Mouse (Mus musculus): ENCODE measurements around the gene Mgat2. TPM values are rescaled to one million over a fixed set of nuclear protein-coding genes. Genes with fewer than 3 reads are reported as not detected.
A peak's percentile ranks its signal among the peaks of the same experiment; 100 is the strongest.
"Not testable (repeated sequence)": the region's sequence is repeated elsewhere in the genome, so short reads cannot be mapped to it uniquely, and the experiment has no call there.

Gene Mgat2
- polyA plus RNA-seq (2015; fragmentation: Nextera tagmentation; extraction: Ambion mirVana): 38.5 and 39.4 TPM in 2 replicates

DNA sequence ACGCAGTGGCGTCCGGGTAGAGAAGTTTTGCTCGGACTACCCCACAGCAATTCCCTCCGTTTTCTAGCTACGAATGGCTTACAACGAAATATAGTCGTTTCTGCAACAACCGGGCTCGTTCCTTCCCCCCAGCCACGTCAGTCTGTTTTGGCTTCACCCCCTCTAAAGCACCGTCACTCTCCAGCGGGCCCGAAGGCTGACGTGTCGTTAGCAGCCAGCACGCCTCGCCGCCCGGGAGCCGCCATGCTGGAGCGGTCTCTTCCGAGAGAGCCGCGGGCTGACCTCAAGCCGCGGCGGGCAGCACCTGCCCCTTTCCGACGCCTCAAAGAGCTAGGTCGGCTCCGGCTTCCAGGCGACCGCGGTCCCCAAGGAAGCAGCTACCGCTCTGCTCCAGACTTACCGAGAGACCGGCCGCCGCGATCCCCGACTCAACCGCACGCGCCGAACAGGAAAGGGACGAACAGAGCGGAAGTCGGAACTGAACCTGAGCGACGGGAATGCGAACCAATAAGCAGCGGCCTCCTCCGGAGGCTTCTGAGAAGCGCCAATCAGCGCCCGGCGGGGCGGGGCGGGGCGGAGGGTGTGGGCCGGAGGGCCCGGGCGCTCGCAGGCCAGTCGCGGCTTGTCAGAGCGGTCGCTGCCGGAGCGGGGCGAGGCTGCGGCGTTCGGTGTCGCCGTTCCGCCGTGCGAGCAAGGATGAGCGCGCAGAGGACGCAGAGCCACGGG, at the start of gene Mgat2, which contains the start of gene Rpl36al:
Mgat2 (plus strand) TSS at position 575 of the 726 bp plus-strand sequence.
Rpl36al (minus strand) TSS at position 501 of the 726 bp plus-strand sequence.
- Histone ChIP-seq H3K4me1 (peaks cover 28% of the 10 kb centered on the region), H3K4me3 (peak within 1 kb of the TSS; percentile 87), H3K27me3 (replicated peaks) (no peaks in the 10 kb centered on the region), H3K9ac (peak within 1 kb of the TSS; percentile 80), H3K27ac (peak within 1 kb of the TSS; percentile 95), H3K36me3 (replicated peaks) (no peaks in the 10 kb centered on the region), H3K9me3 (no peaks in the 10 kb centered on the region), H3K4me2 (peak within 1 kb of the TSS; percentile 86)
- ATAC-seq (replicated peaks): peak; percentile 99
- WGBS: under 1% methylated on average over 84 of the region's 84 CpGs

DNA sequence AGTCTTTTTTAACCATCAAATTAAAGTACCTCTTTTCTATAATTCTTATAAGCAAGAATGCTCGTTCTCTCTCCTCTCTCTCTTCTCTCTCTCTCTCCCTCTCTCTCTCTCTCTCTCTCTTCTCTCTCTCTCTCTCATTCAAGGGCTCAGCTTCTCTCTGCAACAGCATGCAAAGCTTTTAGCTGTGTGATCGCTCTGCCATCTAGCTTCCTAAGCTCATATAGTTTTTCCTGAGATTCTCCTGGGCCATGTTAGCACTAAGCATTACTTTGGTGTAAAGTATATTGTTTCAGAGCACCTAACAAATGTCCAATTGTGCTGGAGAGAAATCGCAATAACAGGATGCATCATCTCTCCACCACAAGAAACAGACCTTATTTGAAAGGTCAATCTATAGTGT, 44.8 kb upstream of the Mgat2 start:
- Histone ChIP-seq H3K36me3 (replicated peaks) (no peaks in the 10 kb centered on the region), H3K27ac (no peak overlapping the region), H3K9me3 (no peaks in the 10 kb centered on the region), H3K27me3 (replicated peaks) (no peaks in the 10 kb centered on the region), H3K9ac (no peak overlapping the region), H3K4me2 (no peak overlapping the region), H3K4me3 (no peak overlapping the region), H3K4me1 (no peaks in the 10 kb centered on the region)
- 85% methylated on average over 3 of the region's 3 CpGs for WGBS
- no peak for ATAC-seq (replicated peaks)

DNA sequence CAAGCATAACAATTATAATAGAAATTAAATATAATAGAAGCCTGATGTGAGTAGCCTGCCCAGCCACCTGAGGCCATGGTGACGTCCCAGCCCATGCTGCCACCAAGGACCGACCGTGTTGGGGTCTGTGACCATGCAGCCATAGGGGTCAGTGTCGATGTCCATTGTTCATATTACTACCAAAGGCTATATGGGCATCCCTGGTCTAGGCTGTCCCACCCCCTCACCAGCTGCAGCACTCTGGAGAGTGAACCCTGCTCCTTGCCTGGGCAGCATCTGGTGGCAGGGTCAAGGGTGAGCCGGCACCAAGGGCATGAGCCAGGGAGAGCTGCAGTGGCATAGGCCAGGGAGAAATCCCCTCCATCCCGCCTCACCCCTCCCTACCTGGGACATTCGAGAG, 44.1 kb upstream of the Mgat2 start:
- no peak for ATAC-seq (replicated peaks)
- Histone ChIP-seq H3K27me3 (replicated peaks) (no peaks in the 10 kb centered on the region), H3K4me1 (no peaks in the 10 kb centered on the region), H3K36me3 (replicated peaks) (no peaks in the 10 kb centered on the region), H3K4me3 (no peak overlapping the region), H3K9me3 (no peaks in the 10 kb centered on the region), H3K27ac (no peak overlapping the region), H3K9ac (no peak overlapping the region), H3K4me2 (no peak overlapping the region)
- 90% methylated on average over 7 of the region's 7 CpGs for WGBS

DNA sequence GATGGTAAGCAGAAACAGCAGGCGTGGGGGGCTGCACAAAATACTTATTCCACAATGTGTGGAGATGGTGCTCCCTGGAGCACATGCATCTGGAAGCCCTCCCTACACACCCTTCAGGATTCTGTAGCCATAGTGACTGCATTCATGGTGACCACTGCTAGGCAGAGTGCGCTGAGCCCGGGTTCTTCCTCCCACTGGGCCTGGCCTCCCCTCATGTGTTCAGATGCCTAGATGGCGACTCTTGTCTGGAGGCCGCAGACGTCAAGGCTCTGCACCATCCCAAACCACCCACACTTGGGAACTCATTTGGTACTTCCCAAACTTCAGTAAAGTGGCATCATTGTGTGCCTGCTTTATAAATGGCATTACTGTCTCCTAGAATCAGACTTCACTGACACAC, 40.5 kb upstream of the Mgat2 start:
- H3K4me1 ChIP-seq: no peaks in the 10 kb centered on the region
- ATAC-seq (replicated peaks): no peak
- 73% methylated on average over 6 of the region's 6 CpGs for WGBS
- H3K9ac ChIP-seq: no peak overlapping the region
- no peaks in the 10 kb centered on the region for H3K36me3 ChIP-seq (replicated peaks)
- no peak overlapping the region for H3K27ac ChIP-seq
- H3K4me3 ChIP-seq: no peak overlapping the region
- H3K27me3 ChIP-seq (replicated peaks): no peaks in the 10 kb centered on the region
- H3K4me2 ChIP-seq: no peak overlapping the region
- H3K9me3 ChIP-seq: no peaks in the 10 kb centered on the region

DNA sequence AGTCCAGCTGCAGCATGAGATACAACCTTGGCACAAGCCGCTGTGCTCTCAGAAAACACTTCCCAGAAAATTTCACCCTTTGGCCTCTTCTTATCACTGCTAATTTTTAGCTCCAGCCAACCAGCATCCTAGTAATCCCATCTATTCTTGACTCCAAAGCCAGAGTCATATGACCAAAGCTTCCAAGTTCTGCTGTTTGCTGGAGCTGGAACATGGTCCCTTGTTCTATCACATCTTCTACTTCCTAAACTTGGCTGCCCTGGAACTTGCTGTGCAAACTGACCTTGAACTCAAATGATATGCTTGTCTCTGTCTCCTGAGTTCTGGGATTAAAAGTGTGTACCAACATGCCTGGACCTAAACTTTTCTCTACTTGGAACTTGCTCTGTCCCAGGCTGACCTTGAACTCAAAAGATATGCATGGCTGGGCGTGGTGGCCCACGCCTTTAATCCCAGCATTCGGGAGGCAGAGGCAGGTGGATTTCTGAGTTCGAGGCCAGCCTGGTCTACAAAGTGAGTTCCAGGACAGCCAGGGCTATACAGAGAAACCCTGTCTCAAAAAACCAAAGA, 36.7 kb upstream of the Mgat2 start:
- Histone ChIP-seq H3K9ac (no peak overlapping the region), H3K4me3 (no peak overlapping the region), H3K4me1 (no peaks in the 10 kb centered on the region), H3K36me3 (replicated peaks) (no peaks in the 10 kb centered on the region), H3K27me3 (replicated peaks) (no peaks in the 10 kb centered on the region), H3K4me2 (no peak overlapping the region), H3K9me3 (no peaks in the 10 kb centered on the region), H3K27ac (no peak overlapping the region)
- WGBS: 95% methylated on average over 5 of the region's 5 CpGs
- ATAC-seq (replicated peaks): no peak

DNA sequence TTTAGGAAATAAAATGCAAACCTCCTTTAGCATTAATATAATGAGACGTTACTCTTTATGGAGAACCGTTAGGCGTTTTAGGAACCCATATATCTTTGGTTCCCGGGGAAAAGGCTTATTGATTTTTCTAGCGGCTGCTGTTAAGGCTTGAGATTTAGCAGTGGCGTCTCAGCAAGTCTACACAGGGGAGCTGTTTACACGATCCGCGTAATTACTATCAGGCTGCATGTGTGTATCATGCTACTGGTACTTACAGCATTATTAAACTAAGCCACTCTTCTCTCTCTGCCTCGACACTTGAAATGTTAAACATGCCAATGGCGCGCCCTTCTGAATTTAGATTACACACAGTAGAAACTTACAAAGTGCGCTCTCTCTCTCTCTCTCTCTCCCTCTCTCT, 33.9 kb upstream of the Mgat2 start:
- H3K36me3 ChIP-seq (replicated peaks): no peaks in the 10 kb centered on the region
- H3K4me3 ChIP-seq: no peak overlapping the region
- no peak overlapping the region for H3K27ac ChIP-seq
- ATAC-seq (replicated peaks): no peak
- WGBS: 71% methylated on average over 13 of the region's 13 CpGs
- H3K27me3 ChIP-seq (replicated peaks): no peaks in the 10 kb centered on the region
- H3K4me2 ChIP-seq: 0 out of 2 replicates have a peak overlapping the region, but pooled peaks have one; percentile 10
- H3K9me3 ChIP-seq: no peaks in the 10 kb centered on the region
- H3K4me1 ChIP-seq: no peaks in the 10 kb centered on the region
- no peak overlapping the region for H3K9ac ChIP-seq

DNA sequence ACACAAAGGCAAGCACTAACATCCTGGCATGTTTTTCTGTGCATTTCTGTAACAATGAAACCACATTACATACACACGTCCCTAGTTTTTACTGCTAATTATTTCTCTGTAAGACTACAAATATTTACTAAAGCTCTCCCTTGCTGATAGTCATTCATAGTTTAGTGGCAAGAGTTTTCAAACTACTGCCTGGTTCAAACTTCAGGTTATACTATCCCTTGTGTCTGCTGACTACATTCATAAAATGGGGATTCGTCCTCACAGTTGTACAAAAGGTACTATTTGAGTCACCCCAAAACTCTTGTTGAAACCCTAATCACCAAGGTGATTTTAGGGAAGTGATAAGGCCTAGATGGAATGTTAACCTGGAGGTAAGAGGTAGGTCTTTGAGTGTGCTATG, 28.0 kb upstream of the Mgat2 start:
- Histone ChIP-seq H3K9me3 (no peaks in the 10 kb centered on the region), H3K27ac (no peak overlapping the region), H3K9ac (no peak overlapping the region), H3K27me3 (replicated peaks) (no peaks in the 10 kb centered on the region), H3K4me3 (no peak overlapping the region), H3K4me2 (no peak overlapping the region), H3K4me1 (peaks cover 9% of the 10 kb centered on the region), H3K36me3 (replicated peaks) (peaks cover 11% of the 10 kb centered on the region; the same call in 1 of the 2 replicates)
- 77% methylated on average over 2 of the region's 2 CpGs for whole genome bisulfite sequencing
- ATAC-seq (replicated peaks): no peak

DNA sequence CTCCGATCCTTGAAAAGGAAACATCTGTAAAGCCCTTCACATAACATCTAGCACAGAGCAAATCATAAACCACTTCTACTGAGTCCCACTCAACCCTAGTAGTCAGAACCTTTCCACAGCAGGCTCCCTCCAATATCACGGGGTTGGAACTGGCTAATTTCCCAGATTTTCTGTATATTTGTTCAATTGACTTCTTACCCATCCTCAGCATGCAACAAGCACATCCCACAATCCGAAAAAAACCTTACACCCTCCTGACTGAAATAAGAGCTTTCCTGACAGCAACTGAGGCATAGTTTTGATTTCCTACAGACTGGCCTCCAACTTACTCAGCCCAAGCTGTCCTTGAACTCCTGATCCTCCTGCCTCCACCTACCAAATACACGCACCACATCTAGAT, 27.5 kb upstream of the Mgat2 start:
- no peak overlapping the region for H3K4me2 ChIP-seq
- peaks cover 9% of the 10 kb centered on the region for H3K4me1 ChIP-seq
- 90% methylated on average over 4 of the region's 4 CpGs for WGBS
- no peaks in the 10 kb centered on the region for H3K9me3 ChIP-seq
- H3K27ac ChIP-seq: no peak overlapping the region
- no peak overlapping the region for H3K4me3 ChIP-seq
- no peaks in the 10 kb centered on the region for H3K27me3 ChIP-seq (replicated peaks)
- H3K9ac ChIP-seq: no peak overlapping the region
- H3K36me3 ChIP-seq (replicated peaks): peaks cover 11% of the 10 kb centered on the region; the same call in 1 of the 2 replicates
- no peak for ATAC-seq (replicated peaks)

DNA sequence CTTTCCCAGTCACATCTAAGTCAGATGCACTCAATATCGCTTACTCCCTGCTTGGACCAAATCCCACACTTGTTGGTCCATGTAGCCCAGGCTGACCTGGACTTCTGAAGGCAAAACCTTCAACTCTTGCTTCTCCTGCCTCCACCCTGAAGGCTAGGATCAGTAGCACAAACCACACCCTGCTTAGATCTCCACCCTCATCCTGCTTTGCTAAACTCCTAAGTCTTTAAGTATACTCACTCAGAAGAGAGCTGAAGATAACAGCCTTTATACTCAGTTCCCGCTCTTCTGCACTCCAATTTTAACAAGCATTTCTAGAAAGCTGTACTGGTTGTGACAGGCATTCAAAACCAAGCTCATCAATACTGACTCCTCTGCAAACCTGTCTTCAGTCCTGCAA, 26.9 kb upstream of the Mgat2 start:
- Histone ChIP-seq H3K27me3 (replicated peaks) (no peaks in the 10 kb centered on the region), H3K4me2 (no peak overlapping the region), H3K4me3 (no peak overlapping the region), H3K27ac (no peak overlapping the region), H3K4me1 (peaks cover 9% of the 10 kb centered on the region), H3K9me3 (no peaks in the 10 kb centered on the region), H3K36me3 (replicated peaks) (peaks cover 11% of the 10 kb centered on the region; the same call in 1 of the 2 replicates), H3K9ac (no peak overlapping the region)
- ATAC-seq (replicated peaks): no peak
- 94% methylated on average over 2 of the region's 2 CpGs for WGBS

DNA sequence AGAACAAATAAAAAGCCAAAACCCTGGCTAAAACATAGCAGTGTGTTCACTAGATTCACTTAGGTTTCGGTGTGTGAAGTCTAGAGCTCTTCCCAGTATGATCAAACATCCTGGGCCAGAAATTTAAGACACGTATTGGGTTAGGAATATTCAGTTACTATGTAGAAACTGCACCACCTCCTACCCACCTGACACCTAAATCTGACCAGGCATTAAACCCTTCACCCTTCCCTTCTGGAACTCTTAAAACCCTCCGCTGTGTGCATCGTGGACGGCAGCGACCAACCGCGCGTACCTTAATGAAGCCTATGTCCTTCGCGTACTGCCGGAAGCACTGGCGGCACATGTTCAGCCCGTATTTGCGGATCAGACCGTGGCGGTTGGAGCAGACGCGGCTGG, 25.6 kb upstream of the Mgat2 start:
- Histone ChIP-seq H3K27me3 (replicated peaks) (no peaks in the 10 kb centered on the region), H3K27ac (peak overlapping the region; percentile 90), H3K4me3 (peak overlapping the region; percentile 66), H3K4me1 (peaks cover 9% of the 10 kb centered on the region), H3K9ac (peak overlapping the region; percentile 78), H3K36me3 (replicated peaks) (peaks cover 11% of the 10 kb centered on the region; the same call in 1 of the 2 replicates), H3K9me3 (no peaks in the 10 kb centered on the region), H3K4me2 (peak overlapping the region; percentile 61)
- ATAC-seq (replicated peaks): no peak
- WGBS: under 1% methylated on average over 19 of the region's 19 CpGs

DNA sequence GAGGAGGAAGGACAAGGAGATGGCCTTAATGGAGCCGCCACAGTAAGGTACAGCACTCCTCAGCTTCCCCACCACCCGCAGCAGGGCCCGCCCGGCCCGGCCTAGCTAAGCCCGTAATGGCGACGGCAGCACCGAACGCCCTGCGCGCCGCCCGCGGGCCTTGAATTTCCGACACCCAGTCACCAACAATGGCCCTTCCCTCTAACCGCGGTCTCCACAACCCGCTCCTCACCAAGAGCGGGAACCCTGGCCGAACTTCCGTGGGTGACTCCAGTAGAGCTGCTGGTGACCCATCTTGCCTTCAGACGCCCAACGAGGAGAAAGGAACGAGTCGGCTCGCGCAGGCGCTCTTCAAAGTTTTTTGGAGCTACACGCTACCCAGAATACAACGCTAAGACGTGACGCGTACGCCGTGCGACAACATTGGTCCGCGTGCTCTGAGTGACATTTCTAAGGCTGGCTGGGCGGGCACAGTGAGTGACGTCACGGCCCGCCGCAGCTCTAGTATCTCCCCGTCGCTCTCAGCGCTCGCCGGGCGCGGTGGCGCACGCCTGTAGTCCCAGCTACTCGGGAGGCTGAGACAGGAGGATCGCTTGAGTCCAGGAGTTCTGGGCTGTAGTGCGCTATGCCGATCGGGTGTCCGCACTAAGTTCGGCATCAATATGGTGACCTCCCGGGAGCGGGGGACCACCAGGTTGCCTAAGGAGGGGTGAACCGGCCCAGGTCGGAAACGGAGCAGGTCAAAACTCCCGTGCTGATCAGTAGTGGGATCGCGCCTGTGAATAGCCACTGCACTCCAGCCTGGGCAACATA, 25.0 kb upstream of the Mgat2 start, which contains the start of gene Rps29:
Rps29 (minus strand) TSS at position 422 of the 813 bp plus-strand sequence.
- H3K9me3 ChIP-seq; H3K27me3 ChIP-seq (replicated peaks); H3K4me1 ChIP-seq: not testable (repeated sequence)
- H3K27ac ChIP-seq: peak within 1 kb of the TSS; percentile 90
- H3K4me3 ChIP-seq: peak within 1 kb of the TSS; percentile 66
- peak; percentile 99 for ATAC-seq (replicated peaks)
- peak within 1 kb of the TSS; percentile 61 for H3K4me2 ChIP-seq
- peaks cover 11% of the 10 kb centered on the region; the same call in 1 of the 2 replicates for H3K36me3 ChIP-seq (replicated peaks)
- H3K9ac ChIP-seq: peak within 1 kb of the TSS; percentile 78
- WGBS: under 1% methylated on average over 58 of the region's 68 CpGs

DNA sequence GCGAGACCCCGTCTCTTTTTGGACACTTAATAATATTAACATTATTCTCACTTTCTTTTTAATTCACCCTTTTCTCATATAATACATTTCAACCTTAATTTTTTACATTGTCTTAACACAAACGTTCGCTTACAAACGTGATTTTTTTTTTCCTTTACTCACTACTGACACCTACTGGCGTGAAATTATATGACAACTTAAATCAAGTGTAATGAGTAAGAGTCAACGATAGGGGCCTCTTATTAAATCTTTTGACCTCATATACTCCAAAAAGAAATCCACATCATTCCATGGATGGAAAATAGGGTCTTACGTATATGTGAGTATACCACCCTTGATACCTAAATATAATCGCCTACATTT, 24.4 kb upstream of the Mgat2 start:
- peaks cover 11% of the 10 kb centered on the region; the same call in 1 of the 2 replicates for H3K36me3 ChIP-seq (replicated peaks)
- no peaks in the 10 kb centered on the region for H3K27me3 ChIP-seq (replicated peaks)
- 5% methylated on average over 9 of the region's 9 CpGs for WGBS
- peak overlapping the region; percentile 66 for H3K4me3 ChIP-seq
- no peak overlapping the region for H3K9ac ChIP-seq
- H3K27ac ChIP-seq: peak overlapping the region; percentile 53; the same call in 1 of the 2 replicates
- ATAC-seq (replicated peaks): peak; percentile 7; the same call in 1 of the 2 replicates
- peak overlapping the region; percentile 28; the same call in 1 of the 2 replicates for H3K4me2 ChIP-seq
- H3K9me3 ChIP-seq: no peaks in the 10 kb centered on the region
- peaks cover 9% of the 10 kb centered on the region for H3K4me1 ChIP-seq

All from midbrain, embryonic 15.5 days (tissue).